Mouse (Mus musculus): ENCODE measurements around the gene Prpsap1. TPM values are rescaled to one million over a fixed set of nuclear protein-coding genes. Genes with fewer than 3 reads are reported as not detected.
A peak's percentile ranks its signal among the peaks of the same experiment; 100 is the strongest.

The Prpsap1 gene
- polyA plus RNA-seq, 1 experiment from 2014 or later = 162 TPM

DNA sequence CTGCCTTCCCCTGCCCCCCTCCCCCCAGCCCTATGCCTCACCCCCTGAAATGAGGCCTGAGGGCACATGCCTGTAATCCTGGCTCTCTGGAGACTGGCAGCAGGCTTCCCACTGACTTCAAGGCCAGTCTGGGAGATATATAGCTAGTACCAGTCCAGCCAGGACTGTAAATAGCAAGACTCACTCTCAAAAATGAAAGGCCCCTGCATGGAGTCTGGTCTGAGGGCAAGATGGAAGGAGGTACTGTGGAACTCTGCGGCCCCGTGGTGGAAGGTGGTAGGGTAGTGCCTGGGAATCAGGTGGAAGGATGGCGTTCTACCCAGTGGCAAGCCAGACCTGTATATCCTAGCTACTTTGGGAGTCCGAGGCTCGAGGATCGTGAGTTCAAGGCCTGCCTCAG, 50.1 kb downstream of the Prpsap1 start:
- Histone ChIP-seq H3K4me2 (replicated peaks) (no peak overlapping the region), H3K9ac (no peak overlapping the region), H3K9me3 (ENCODE audit: control insufficient read depth, low read length) (no peaks in the 10 kb centered on the region), H3K4me3 (replicated peaks; ENCODE audit: low read length) (no peak overlapping the region), H3K27ac (no peak overlapping the region), H3K4me1 (replicated peaks; ENCODE audit: control insufficient read depth, insufficient read depth, low read length) (no peaks in the 10 kb centered on the region; the same call in 1 of the 2 replicates), H3K36me3 (replicated peaks; ENCODE audit: control insufficient read depth, insufficient read depth) (peaks cover 9% of the 10 kb centered on the region; the same call in 1 of the 2 replicates), H3K27me3 (ENCODE audit: control insufficient read depth, insufficient read depth, low read length) (peaks cover 15% of the 10 kb centered on the region; the same call in 1 of the 2 replicates)
- 88% methylated on average over 6 of the region's 6 CpGs for WGBS
- ATAC-seq (ENCODE audit: low FRiP score) (no peak), DNase-seq (ENCODE audit: low spot score) (no peak)

DNA sequence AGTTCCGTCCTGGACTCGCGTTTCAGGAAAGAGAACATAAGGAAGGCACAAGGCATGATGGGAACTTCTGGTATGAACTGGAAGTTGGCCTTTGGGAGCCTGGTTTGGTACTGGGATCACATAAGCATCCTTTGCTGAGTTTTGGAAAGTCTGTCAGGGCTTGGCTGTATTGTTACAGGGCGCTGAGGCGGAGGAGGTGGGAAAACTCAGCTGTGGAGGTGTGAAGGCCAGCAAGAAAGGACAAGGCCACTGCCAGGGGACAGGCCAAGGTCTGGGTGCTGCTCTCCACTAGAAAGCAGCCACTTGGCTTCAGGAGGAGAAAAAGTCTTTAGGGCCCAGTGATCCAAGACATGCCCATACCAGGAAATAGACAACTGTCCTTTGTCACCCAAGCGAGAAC, 50.7 kb downstream of the Prpsap1 start:
- Histone ChIP-seq H3K4me3 (replicated peaks; ENCODE audit: low read length) (no peak overlapping the region), H3K27me3 (ENCODE audit: control insufficient read depth, insufficient read depth, low read length) (peaks cover 15% of the 10 kb centered on the region; the same call in 1 of the 2 replicates), H3K27ac (no peak overlapping the region), H3K4me1 (replicated peaks; ENCODE audit: control insufficient read depth, insufficient read depth, low read length) (no peaks in the 10 kb centered on the region; the same call in 1 of the 2 replicates), H3K9ac (no peak overlapping the region), H3K9me3 (ENCODE audit: control insufficient read depth, low read length) (no peaks in the 10 kb centered on the region), H3K36me3 (replicated peaks; ENCODE audit: control insufficient read depth, insufficient read depth) (peaks cover 10% of the 10 kb centered on the region; the same call in 1 of the 2 replicates), H3K4me2 (replicated peaks) (no peak overlapping the region)
- 89% methylated on average over 6 of the region's 6 CpGs for WGBS
- ATAC-seq (ENCODE audit: low FRiP score) (no peak), DNase-seq (ENCODE audit: low spot score) (no peak)

DNA sequence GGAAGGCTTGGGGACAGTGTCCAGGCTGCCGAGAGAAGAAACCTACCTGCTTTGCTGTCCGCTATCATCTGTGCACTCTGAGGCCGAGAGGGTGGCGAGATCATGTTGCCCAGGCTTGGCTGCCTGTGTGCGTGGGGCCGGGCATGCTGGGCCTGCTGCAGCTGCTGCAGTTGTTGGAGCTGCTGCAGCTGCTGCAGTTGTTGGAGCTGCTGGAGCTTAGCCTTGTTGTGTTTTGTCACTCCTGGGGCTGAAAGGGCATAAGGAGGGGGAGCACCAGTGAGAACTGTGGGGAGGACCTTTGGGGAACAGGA, 51.2 kb downstream of the Prpsap1 start:
- Histone ChIP-seq H3K4me3 (replicated peaks; ENCODE audit: low read length) (no peak overlapping the region), H3K27ac (no peak overlapping the region), H3K4me1 (replicated peaks; ENCODE audit: control insufficient read depth, insufficient read depth, low read length) (no peaks in the 10 kb centered on the region; the same call in 1 of the 2 replicates), H3K9ac (no peak overlapping the region), H3K9me3 (ENCODE audit: control insufficient read depth, low read length) (no peaks in the 10 kb centered on the region), H3K36me3 (replicated peaks; ENCODE audit: control insufficient read depth, insufficient read depth) (peaks cover 10% of the 10 kb centered on the region; the same call in 1 of the 2 replicates), H3K27me3 (ENCODE audit: control insufficient read depth, insufficient read depth, low read length) (peaks cover 15% of the 10 kb centered on the region; the same call in 1 of the 2 replicates), H3K4me2 (replicated peaks) (no peak overlapping the region)
- no peak for ATAC-seq (ENCODE audit: low FRiP score)
- DNase-seq (ENCODE audit: low spot score) = no peak
- 84% methylated on average over 6 of the region's 6 CpGs for WGBS

DNA sequence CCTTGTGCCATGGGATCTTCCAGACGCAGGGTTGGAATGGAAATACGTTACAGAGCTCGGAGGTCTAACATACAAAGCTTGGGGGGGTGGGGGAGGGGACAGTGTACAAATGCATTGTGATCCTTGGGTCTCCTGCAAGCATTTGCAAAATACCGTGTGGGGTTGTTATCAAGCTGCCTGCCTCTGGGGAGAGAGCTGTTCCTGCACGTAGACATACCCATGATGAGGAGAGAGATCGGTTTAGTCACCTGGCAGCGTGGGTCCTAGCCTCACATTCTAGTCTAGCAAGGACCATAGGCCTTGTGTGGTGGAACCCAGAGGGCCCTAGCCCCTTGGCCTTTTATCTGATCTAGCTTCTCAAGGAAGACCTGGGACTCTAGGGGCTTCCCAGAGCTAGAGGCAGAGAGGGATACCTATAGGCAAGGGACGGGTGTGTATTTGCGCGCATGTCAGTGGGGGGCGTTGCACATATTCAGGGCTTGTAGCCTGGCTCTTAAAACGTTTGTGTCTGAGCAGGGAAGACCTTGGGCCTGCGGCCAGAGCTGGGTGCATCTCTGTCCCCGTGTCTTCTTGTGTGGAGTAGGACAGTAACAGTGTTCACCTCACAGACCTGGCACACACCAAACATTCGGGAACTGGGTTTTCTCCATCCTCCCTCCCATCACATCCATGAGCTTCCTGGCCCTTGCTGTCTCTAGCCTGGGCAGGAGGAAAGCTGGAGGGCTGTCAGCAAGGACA, 51.7 kb downstream of the Prpsap1 start:
- Histone ChIP-seq H3K27me3 (ENCODE audit: control insufficient read depth, insufficient read depth, low read length) (peaks cover 11% of the 10 kb centered on the region; the same call in 1 of the 2 replicates), H3K4me1 (replicated peaks; ENCODE audit: control insufficient read depth, insufficient read depth, low read length) (no peaks in the 10 kb centered on the region; the same call in 1 of the 2 replicates), H3K4me2 (replicated peaks) (no peak overlapping the region), H3K9me3 (ENCODE audit: control insufficient read depth, low read length) (no peaks in the 10 kb centered on the region), H3K27ac (no peak overlapping the region), H3K4me3 (replicated peaks; ENCODE audit: low read length) (no peak overlapping the region), H3K36me3 (replicated peaks; ENCODE audit: control insufficient read depth, insufficient read depth) (peaks cover 15% of the 10 kb centered on the region), H3K9ac (no peak overlapping the region)
- ATAC-seq (ENCODE audit: low FRiP score) (no peak), DNase-seq (ENCODE audit: low spot score) (no peak)
- WGBS = 79% methylated on average over 15 of the region's 15 CpGs

DNA sequence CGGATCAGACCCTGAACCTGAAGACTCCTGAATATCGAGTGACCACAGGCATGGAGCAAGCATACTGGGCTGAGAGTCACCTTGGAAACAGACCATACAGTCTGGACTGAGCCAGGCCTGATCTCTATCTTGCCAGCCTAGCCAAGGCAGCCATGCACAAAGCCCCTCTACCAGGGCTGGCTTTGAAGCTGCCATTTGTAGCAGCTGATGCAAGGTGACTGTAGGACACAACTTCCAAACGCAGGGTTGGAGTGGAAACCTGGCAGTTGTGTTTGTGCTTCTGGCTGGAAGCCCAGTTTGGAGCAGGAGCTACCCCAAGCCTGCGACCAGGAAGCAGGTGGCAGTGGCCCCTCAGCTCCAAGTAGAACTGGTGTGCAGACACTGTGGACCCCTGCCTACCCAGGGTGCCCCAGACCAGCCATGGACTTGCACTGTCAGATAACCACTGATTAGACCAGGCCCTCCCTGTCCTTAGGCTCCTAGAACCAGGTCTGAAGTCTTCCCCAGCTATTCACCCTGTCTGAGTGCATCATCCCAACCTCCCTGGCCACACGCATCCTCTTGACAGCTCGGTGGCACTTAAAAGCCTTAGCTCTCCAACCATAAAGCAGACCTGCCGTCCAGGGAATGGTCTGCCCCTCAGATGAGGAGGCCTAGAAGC, 53.5 kb downstream of the Prpsap1 start:
- DNase-seq (ENCODE audit: low spot score) (no peak), ATAC-seq (ENCODE audit: low FRiP score) (no peak; the same call in 1 of the 2 replicates)
- H3K4me1 ChIP-seq (replicated peaks; ENCODE audit: control insufficient read depth, insufficient read depth, low read length) = peaks cover 17% of the 10 kb centered on the region
- H3K9me3 ChIP-seq (ENCODE audit: control insufficient read depth, low read length) = no peaks in the 10 kb centered on the region
- peaks cover 30% of the 10 kb centered on the region for H3K36me3 ChIP-seq (replicated peaks; ENCODE audit: control insufficient read depth, insufficient read depth)
- H3K9ac ChIP-seq = no peak overlapping the region
- 77% methylated on average over 7 of the region's 7 CpGs for whole genome bisulfite sequencing
- no peak overlapping the region for H3K4me2 ChIP-seq (replicated peaks)
- no peak overlapping the region for H3K4me3 ChIP-seq (replicated peaks; ENCODE audit: low read length)
- H3K27me3 ChIP-seq (ENCODE audit: control insufficient read depth, insufficient read depth, low read length) = no peaks in the 10 kb centered on the region
- peak overlapping the region; percentile 43; the same call in 1 of the 2 replicates for H3K27ac ChIP-seq

DNA sequence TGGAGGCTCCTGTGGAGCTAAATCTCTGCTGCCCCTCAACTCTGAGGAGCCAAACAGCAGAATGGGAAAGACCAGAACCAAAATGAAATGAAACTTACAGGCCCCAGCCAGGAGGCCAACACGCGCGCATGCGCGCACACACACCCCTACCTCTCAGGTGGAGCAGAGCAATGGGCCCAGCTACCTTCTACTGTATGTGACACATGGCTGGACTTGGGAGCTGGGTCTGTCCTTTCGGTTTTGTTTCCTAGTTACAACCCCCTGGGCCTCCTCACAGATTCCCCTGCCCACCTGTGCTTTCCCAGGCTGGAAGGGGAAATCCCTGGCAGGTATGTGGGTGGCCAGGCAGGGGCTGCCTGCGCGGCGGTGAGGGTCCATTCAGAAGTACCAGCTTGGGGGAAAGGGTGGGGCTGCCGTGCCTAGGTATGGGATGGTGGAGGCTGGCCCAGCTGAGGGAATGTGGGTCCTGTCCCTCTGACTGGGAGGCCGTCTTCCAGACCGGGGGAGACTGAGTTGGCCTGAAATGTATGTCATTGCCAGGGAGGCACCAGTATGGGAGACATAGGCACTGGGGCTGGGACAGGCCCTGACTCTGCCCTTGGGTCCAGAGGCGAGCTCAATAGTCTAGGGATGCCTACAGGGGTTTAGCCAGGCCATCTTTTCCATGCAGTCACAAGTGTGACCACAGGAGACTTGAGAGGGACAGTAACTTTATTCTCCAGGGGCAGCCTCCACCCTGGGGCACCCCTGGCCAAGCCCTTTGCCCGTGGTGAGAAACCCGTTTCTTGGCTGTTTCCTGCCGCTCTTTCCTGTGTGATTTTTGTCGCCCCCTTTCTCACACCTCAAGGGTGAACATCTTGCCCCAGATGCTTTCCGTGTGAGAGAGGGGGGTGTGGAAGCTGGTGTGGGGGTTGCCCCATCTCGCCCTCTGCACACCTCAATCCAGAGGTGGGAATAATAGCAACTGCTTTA, 54.4 kb downstream of the Prpsap1 start:
- ATAC-seq (ENCODE audit: low FRiP score) = no peak
- 91% methylated on average over 19 of the region's 19 CpGs for WGBS
- Histone ChIP-seq H3K9me3 (ENCODE audit: control insufficient read depth, low read length) (no peaks in the 10 kb centered on the region), H3K4me2 (replicated peaks) (no peak overlapping the region), H3K36me3 (replicated peaks; ENCODE audit: control insufficient read depth, insufficient read depth) (peaks cover 30% of the 10 kb centered on the region), H3K4me1 (replicated peaks; ENCODE audit: control insufficient read depth, insufficient read depth, low read length) (peaks cover 22% of the 10 kb centered on the region), H3K27ac (0 out of 2 replicates have a peak overlapping the region, but pooled peaks have one; percentile 43), H3K4me3 (replicated peaks; ENCODE audit: low read length) (no peak overlapping the region), H3K27me3 (ENCODE audit: control insufficient read depth, insufficient read depth, low read length) (no peaks in the 10 kb centered on the region), H3K9ac (no peak overlapping the region)
- no peak for DNase-seq (ENCODE audit: low spot score)

DNA sequence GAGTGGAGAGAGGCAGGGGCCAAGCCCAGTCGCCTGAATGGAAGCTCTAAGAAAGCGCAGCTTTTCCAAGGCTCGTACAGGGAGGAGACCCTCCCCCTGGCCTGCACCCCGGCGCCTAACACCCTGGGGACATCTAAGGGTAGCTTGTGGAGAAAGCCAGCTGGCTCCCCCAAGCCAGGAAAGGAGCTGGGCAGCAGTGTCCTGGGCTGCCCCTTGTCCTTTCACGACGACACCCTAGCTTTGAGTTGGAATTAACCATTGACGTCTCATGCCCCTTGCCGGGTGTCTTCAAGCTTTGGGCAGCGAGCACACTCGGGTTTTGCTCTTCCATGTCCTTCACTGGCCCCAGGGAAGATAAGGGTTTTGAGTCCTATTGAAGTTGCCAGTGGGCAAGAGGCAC, 56.5 kb downstream of the Prpsap1 start:
- ATAC-seq (ENCODE audit: low FRiP score) (no peak), DNase-seq (ENCODE audit: low spot score) (no peak)
- whole genome bisulfite sequencing = 82% methylated on average over 11 of the region's 11 CpGs
- Histone ChIP-seq H3K4me2 (replicated peaks) (0 out of 2 replicates have a peak overlapping the region, but pooled peaks have one; percentile 57), H3K9ac (0 out of 2 replicates have a peak overlapping the region, but pooled peaks have one; percentile 39), H3K9me3 (ENCODE audit: control insufficient read depth, low read length) (no peaks in the 10 kb centered on the region), H3K36me3 (replicated peaks; ENCODE audit: control insufficient read depth, insufficient read depth) (peaks cover 30% of the 10 kb centered on the region), H3K27me3 (ENCODE audit: control insufficient read depth, insufficient read depth, low read length) (no peaks in the 10 kb centered on the region), H3K4me3 (replicated peaks; ENCODE audit: low read length) (no peak overlapping the region), H3K4me1 (replicated peaks; ENCODE audit: control insufficient read depth, insufficient read depth, low read length) (peaks cover 22% of the 10 kb centered on the region), H3K27ac (no peak overlapping the region)

DNA sequence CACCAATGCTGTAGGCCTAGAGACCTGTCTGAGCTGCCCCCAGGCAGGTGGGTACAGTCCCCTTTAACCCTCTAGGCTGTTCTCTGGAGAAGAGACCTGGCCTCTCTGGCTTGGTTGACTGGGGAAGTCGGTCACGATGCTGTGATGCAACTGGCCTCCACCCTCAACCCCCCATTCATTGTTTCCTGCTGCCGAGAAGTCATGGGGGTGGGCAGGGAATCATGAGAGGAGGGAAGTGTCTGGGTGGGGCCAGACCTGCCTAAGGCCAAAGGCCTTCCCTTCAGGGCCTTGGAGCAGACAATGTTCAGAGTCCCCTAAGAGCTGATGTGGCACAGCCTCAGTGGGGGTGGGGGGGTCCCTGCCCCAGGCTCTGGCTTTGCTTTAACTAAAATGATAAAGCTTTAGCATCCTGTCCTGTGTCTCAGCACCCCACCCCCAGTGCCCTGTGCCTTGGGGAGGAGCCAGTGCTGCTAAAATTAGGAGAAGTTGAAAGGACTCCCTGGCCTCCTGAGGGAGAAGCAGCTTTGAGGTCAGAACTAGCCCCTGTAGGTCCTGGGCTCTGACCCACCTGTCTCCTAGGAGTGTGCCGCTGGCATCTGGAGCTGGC, 57.2 kb downstream of the Prpsap1 start:
- H3K9ac ChIP-seq = peak overlapping the region; percentile 39; the same call in 1 of the 2 replicates
- no peak overlapping the region for H3K4me3 ChIP-seq (replicated peaks; ENCODE audit: low read length)
- H3K36me3 ChIP-seq (replicated peaks; ENCODE audit: control insufficient read depth, insufficient read depth) = peaks cover 30% of the 10 kb centered on the region
- peaks cover 22% of the 10 kb centered on the region for H3K4me1 ChIP-seq (replicated peaks; ENCODE audit: control insufficient read depth, insufficient read depth, low read length)
- H3K27ac ChIP-seq = no peak overlapping the region
- WGBS = 56% methylated on average over 4 of the region's 4 CpGs
- no peaks in the 10 kb centered on the region for H3K9me3 ChIP-seq (ENCODE audit: control insufficient read depth, low read length)
- H3K27me3 ChIP-seq (ENCODE audit: control insufficient read depth, insufficient read depth, low read length) = no peaks in the 10 kb centered on the region
- peak overlapping the region; percentile 57 for H3K4me2 ChIP-seq (replicated peaks)
- no peak for DNase-seq (ENCODE audit: low spot score)
- ATAC-seq (ENCODE audit: low FRiP score) = no peak
